Comparison of ENCODE assay signal across 9 mouse cellular contexts in the genomic region with DNA sequence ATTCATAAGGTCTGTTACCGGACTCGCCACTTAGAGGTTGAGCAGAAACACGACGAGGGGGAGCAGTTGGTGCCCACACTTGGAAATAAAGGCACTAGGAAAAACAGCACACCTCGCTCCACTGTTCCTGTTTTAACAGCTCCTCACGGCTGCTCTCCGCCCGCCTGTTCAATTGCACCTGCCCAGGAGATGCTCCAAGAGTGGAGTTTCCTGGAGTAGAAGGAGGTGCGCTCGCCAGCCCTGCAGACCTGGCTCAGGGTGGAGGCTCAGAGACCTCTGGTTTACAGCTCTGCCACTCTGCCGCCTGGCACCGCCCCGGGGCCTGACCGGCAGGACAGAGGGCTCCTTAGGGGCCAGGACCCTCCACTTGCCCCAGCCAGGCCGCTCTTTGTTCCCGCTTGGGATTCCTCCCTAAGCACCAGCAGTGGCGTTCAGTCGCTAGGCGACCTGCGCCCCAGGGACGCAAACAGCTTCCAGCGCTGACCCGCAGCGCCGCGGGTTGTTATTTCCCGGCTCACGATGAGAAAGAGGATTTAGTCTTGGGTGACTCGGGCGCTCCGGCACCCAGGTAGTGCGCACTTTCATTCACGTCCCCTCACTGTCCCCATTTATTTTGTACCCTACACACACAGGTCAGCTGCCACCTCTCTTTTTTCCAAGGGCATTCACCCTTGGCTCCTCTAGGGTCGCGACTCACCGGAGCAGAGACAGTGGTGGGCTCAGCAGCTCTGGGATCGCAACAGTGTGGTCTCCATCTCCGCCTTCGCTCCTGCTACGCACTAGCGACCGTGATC. TPM values are rescaled to one million over a fixed set of nuclear protein-coding genes. Genes with fewer than 3 reads are reported as not detected.
DNase-seq lines count a peak whose midpoint lies in the region; ATAC-seq and TF ChIP-seq lines count a peak whose summit lies in the region.
"Had no signal": no experiment of that assay in that cellular context is flagged by ENCODE, and none has a peak within 500 bp of the region (broad histone marks: within the 10 kb centered on the region; RNA-seq: fewer than 3 reads in every experiment).

No protein-coding gene starts in this region.

- H3K27me3 ChIP-seq in liver, adult 2 months (ENCODE audit: control insufficient read depth, insufficient read depth, low read length), result peaks cover 8% of the 10 kb centered on the region
- no peaks in the 10 kb centered on the region for H3K27me3 ChIP-seq in forebrain, embryonic 15.5 days
- peaks cover 46% of the 10 kb centered on the region for H3K27me3 ChIP-seq in limb, embryonic 10.5 days (ENCODE audit: low read depth, poor library complexity, severe bottlenecking)

- H3K4me2 ChIP-seq in forebrain, embryonic 15.5 days (replicated peaks), result peak overlapping the region; percentile 83

- ATAC-seq in forebrain, embryonic 15.5 days (replicated peaks), result peak; percentile 61
- ATAC-seq in activated CD4-positive, CD25-positive, alpha-beta regulatory T cell, adult 4 months, result no peak

- no peaks in the 10 kb centered on the region for H3K79me2 ChIP-seq in liver, adult 2 months (ENCODE audit: control insufficient read depth, insufficient read depth, low read length)

- 3% methylated on average over 42 of the region's 42 CpGs for WGBS in liver, adult 2 months
- WGBS in forebrain, embryonic 15.5 days, result under 1% methylated on average over 42 of the region's 42 CpGs
- WGBS in limb, embryonic 10.5 days, result 1% methylated on average over 42 of the region's 42 CpGs

- H3K4me3 ChIP-seq in liver, adult 2 months (ENCODE audit: insufficient read depth, low read depth, low read length), result peak overlapping the region; percentile 12; the same call in 1 of the 2 replicates
- peak overlapping the region; percentile 75 for H3K4me3 ChIP-seq in forebrain, embryonic 15.5 days
- peak overlapping the region; percentile 75 for H3K4me3 ChIP-seq in limb, embryonic 10.5 days
- H3K4me3 ChIP-seq: myocyte had no signal

- no peak overlapping the region for H3K9ac ChIP-seq in liver, adult 2 months (ENCODE audit: low read depth, low read length)
- peak overlapping the region; percentile 86 for H3K9ac ChIP-seq in forebrain, embryonic 15.5 days (replicated peaks)

- peaks cover 3% of the 10 kb centered on the region; the same call in 1 of the 2 replicates for H3K4me1 ChIP-seq in liver, adult 2 months (ENCODE audit: control insufficient read depth, insufficient read depth, low read length)
- peaks cover 19% of the 10 kb centered on the region for H3K4me1 ChIP-seq in forebrain, embryonic 15.5 days
- peaks cover 27% of the 10 kb centered on the region for H3K4me1 ChIP-seq in limb, embryonic 10.5 days

- no peak for TF ChIP-seq CTCF in liver, adult 2 months (IDR thresholded peaks at IDR 0.05; ENCODE audit: low read depth, low read length)

- no peak for DNase-seq in liver, adult 2 months (ENCODE audit: extremely low read depth, low read depth, low spot score)
- no peak for DNase-seq in liver
- DNase-seq in cerebellum, adult 11-12 months, result peak; percentile 68
- peak; percentile 64 for DNase-seq in limb, embryonic 10.5 days (ENCODE audit: low spot score)
- peak; percentile 53 for DNase-seq in retina, adult 2 months (ENCODE audit: low read depth, low spot score)
- DNase-seq in natural killer cell, adult 2 months (ENCODE audit: low spot score in 2 of 2), result no peak

- no peaks in the 10 kb centered on the region for H3K9me3 ChIP-seq in forebrain, embryonic 15.5 days
- H3K9me3 ChIP-seq in limb, embryonic 10.5 days (replicated peaks), result no peaks in the 10 kb centered on the region

- TF ChIP-seq POLR2A in liver, adult 2 months (IDR thresholded peaks at IDR 0.05; ENCODE audit: extremely low read depth, insufficient read depth, low read length), result no peak

- no peaks in the 10 kb centered on the region for H3K36me3 ChIP-seq in liver, adult 2 months (ENCODE audit: control insufficient read depth, insufficient read depth, low read length)
- H3K36me3 ChIP-seq in forebrain, embryonic 15.5 days, result no peaks in the 10 kb centered on the region
- no peaks in the 10 kb centered on the region for H3K36me3 ChIP-seq in limb, embryonic 10.5 days

- H3K27ac ChIP-seq in liver, adult 2 months (replicated peaks; ENCODE audit: insufficient read depth, low read depth, low read length), result no peak overlapping the region
- peak overlapping the region; percentile 91 for H3K27ac ChIP-seq in forebrain, embryonic 15.5 days (replicated peaks)
- H3K27ac ChIP-seq in limb, embryonic 10.5 days, result peak overlapping the region; percentile 72

RNA-seq across cellular contexts. Expression of gene Elmod1, which starts 0.6 kb away (rescaled TPM):
- total RNA-seq in liver, adult 2 months (2014; rRNA removed), result 0.07 TPM in 1 of 2 replicates, not detected in the other
- polyA plus RNA-seq in liver, adult 2 months (2012; rRNA removed), result not detected in 2 replicates
- 34.7 and 34.8 TPM in 2 replicates for polyA plus RNA-seq in forebrain, embryonic 15.5 days (2015; fragmentation: Nextera tagmentation; extraction: Ambion mirVana)
- polyA plus RNA-seq in limb, embryonic 10.5 days (2016; fragmentation: Nextera tagmentation; extraction: Ambion mirVana), result 0.14 and 0.73 TPM in 2 replicates
- not detected for polyA plus RNA-seq in activated CD4-positive, CD25-positive, alpha-beta regulatory T cell, adult 4 months (2017; shearing (Covaris generic))
- polyA plus RNA-seq: myocyte had no signal

Comparison
In these comparisons a context has a peak if more than half of its experiments do, and no peak if none do; other contexts are left out.
1. DNase-seq: peak in cerebellum, adult 11-12 months (single experiment), limb, embryonic 10.5 days (single experiment) and retina, adult 2 months (single experiment); none in liver, adult 2 months (single experiment), liver (single experiment) and natural killer cell, adult 2 months (0 of 2).
2. H3K4me3 ChIP-seq: peak in every context shown above with its lines; median percentile 75 in forebrain, embryonic 15.5 days; 75 in limb, embryonic 10.5 days; 12 in liver, adult 2 months.
3. RNA of gene Elmod1, which starts 0.6 kb away (polyA plus RNA-seq): 34.7 to 34.8 TPM in forebrain, embryonic 15.5 days; 0.14 to 0.73 TPM in limb, embryonic 10.5 days, not detected in liver, adult 2 months and not detected in activated CD4-positive, CD25-positive, alpha-beta regulatory T cell, adult 4 months; every median in the first group is over 10 times any median in the second.